Mouse (Mus musculus) lung, adult 2 months (tissue): ENCODE results near the gene P4ha1.

Experiments
- CTCF ChIP-seq: fragments of 200-500 bp; IDR thresholded peaks from 2 replicates; pipeline ENCODE4 v1.5.1; 2011; ENCODE audit warnings: mild to moderate bottlenecking, low read length, control low read depth; ENCODE audit not compliant: insufficient read depth
- POLR2A ChIP-seq: fragments of 200-500 bp; IDR thresholded peaks from 2 replicates; pipeline ENCODE4 v1.6.1; 2011; ENCODE audit warnings: low read depth, mild to moderate bottlenecking, control low read depth, low read length, borderline replicate concordance; ENCODE audit errors: extremely low read depth

DNA sequence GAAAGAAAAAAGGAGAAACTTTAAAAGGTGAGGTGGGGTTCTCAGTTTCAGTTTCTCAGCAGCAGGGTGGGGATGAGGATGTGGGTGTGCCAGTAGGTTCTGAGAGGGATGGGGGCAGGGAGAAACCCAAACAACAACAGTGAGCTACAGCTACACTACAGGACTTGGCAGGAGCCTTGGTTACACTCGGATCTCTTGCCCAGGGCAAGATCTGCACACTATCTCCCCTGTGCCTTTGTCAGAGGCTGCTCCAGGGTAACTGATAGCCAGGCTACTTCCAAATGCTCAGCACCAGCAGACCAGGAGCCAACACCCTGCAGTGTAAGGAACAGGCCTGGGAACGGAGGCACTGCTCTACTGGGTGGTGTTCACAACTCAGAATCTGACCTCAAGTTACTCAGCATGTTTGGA, 57.3 kb downstream of the P4ha1 start:
- TF ChIP-seq POLR2A: no peak
- TF ChIP-seq CTCF: no peak
